Mouse (Mus musculus) layer of hippocampus, postnatal 14 days (tissue): ENCODE measurements around the gene CN725425. TPM values are rescaled to one million over a fixed set of nuclear protein-coding genes. Genes with fewer than 3 reads are reported as not detected.

Experiments
- DNase-seq, 2 experiments: peaks; one replicate each; pipeline ENCODE4 v3.0.0; 2021 to 2022; ENCODE audit warnings: low spot score in 2 of 2, mixed read lengths in 1 of 2
- long read RNA-seq, 2 experiments: library from polyadenylated mRNA; stranded (forward); transcript quantifications; one replicate each; pipeline ENCODE4 v2.0.0; 2021
- total RNA-seq, 2 experiments: library from RNA; stranded (reverse); gene quantifications; 2 replicates each; pipeline ENCODE4 v1.2.3; 2021

Gene CN725425
- total RNA-seq: under 1 TPM in 1 of 2 experiments, not detected in 1; 0.26 TPM
- long read RNA-seq, experiment 1, partial matches to known transcripts: 2 of 2 reads
- long read RNA-seq, experiment 1, other reads (novel, unspliced or antisense): 0 of 2 reads
- long read RNA-seq, experiment 2, partial matches to known transcripts: 1 of 1 reads
- long read RNA-seq, experiment 2, other reads (novel, unspliced or antisense): 0 of 1 reads

- DNase-seq: no peak
These were observed at the start of gene CN725425 for GRCm38 (mm10) chr15:91199256-91199905. Gene CN725425 (plus strand): TSS chr15:91199494.

DNA sequence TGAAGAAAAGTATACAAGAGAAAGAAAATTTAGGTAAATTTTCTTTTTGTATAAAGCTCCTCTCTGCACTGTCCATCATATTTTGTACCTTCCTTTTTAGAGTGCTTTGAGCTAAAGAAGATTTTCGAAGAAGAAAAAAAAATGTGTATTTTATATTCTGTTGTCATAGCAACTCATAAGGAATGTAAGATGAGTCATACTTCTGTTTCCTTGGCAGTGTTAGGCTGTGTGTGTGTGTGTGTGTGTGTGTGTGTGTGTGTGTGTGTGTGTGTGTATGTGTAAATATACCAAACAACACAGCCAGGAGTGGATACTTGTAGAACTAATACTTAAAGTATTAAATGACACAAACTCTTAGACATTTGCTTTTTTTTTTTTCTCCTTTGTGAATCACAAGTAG, 46.7 kb upstream of the CN725425 start:
- DNase-seq: no peak

- DNase-seq: no peak
These were observed 46.0 kb upstream of the CN725425 start for GRCm38 (mm10) chr15:91153311-91153710.

GRCm38 (mm10) chr15:91161153-91161552, 38.1 kb upstream of the CN725425 start:
- no peak for DNase-seq

DNA sequence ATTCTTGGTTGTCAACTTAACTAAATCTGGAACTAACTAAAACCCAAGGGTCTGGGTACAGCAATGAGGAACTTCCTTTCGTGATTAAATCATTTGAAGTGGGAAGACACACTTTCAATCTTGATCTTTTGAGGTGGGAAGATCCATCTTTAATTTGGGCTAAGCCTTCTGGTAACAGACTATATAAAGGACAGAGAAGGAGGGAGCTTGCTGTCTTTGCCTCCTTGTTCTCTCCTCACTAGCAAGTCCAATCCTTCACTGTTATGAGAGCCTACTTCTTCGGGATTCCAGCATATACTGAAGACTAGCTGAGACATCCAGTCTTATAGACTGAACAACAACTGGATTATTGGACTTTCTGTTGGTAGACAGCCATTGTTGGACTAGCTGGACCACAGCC, 35.8 kb upstream of the CN725425 start:
- no peak for DNase-seq

GRCm38 (mm10) chr15:91165021-91165420, 34.3 kb upstream of the CN725425 start:
- DNase-seq: peak; percentile 22 to 44

GRCm38 (mm10) chr15:91167850-91168562, 31.3 kb upstream of the CN725425 start:
- no peak for DNase-seq

GRCm38 (mm10) chr15:91170602-91171328, 28.5 kb upstream of the CN725425 start:
- peak in 1 of 2 experiments; percentile 57 for DNase-seq

- DNase-seq: no peak
These were observed 28.0 kb upstream of the CN725425 start for GRCm38 (mm10) chr15:91171332-91171731.

DNA sequence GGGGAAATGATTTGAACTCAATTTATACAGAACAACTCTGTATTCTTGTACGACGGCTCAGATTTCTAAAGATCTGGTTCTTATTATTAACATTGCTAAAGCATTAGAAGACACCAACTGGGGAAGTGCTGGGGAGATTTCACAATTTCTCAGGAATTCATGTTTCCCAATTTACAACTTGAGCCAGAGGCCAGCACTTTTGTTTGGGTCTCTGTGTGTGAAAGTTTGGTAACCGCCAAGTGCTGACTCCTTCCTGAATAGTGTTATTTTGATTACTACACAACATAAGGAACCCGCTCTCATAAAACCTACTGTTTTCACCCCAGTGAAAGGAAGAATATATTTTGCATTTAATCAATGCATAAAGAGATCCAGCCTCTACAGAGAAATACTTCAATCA, 27.1 kb upstream of the CN725425 start:
- DNase-seq: no peak

- DNase-seq: no peak
These were observed 20.5 kb upstream of the CN725425 start for GRCm38 (mm10) chr15:91178656-91179314.

DNA sequence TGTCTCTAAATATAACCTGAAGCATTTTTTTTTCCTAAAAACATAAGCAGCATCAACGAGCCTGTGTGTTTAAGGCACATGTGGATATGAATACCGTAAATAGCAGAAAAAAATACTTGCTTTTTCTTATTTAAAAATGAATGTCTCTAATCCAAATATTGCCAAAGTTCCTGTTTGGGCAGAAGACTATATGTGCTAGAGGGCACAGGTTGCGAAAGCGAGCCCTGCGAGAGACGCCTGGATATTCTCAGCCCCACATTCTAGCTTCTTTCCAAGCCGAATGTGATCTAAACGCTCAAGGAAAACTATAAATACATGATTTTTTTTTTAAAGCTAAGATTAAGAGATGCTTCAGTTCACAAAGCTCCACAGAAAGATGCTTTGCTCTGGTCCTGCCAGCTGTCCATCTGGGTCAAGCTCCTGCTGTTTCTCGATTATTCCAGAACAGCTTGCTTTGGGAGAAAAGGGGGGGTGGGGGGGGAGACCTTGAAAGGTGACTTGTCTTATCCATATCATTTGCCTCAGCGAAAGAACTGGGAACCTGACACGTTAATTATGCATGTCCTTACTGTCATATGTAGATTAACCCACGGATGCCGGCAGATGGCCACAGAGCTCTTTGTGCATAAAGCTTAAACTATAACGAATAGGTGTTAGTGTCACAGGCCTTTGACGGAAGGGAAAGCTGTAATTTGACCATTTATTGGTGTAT, 19.2 kb upstream of the CN725425 start:
- no peak for DNase-seq

- DNase-seq: no peak
These were observed 12.9 kb upstream of the CN725425 start for GRCm38 (mm10) chr15:91186358-91186757.

- DNase-seq: no peak
These were observed 9.3 kb upstream of the CN725425 start for GRCm38 (mm10) chr15:91190026-91190425.

GRCm38 (mm10) chr15:91190519-91191207, 8.6 kb upstream of the CN725425 start:
- DNase-seq: no peak

- peak; percentile 75 to 83 for DNase-seq
These were observed 7.7 kb upstream of the CN725425 start, which contains the start of gene Abcd2 for GRCm38 (mm10) chr15:91191412-91192222. Gene Abcd2 (minus strand): TSS chr15:91191799.

DNA sequence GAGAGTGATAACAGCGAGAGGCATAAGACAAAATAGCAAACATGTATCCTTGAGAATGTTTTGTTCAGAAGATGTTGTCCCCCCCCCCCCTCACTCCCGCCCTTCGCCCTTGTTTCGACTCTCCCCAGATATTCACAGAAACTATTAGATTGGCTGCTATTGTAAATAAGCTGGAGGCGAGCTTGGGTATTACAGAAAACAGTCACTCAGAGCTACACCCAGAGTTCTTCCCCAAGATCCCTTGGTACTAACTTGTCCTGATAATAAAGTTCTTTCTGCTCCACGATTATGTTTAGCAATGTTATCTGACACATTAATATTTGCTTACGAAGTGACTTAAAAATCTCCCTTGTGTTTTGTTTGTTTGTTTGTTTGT, 7.1 kb upstream of the CN725425 start:
- no peak for DNase-seq

DNA sequence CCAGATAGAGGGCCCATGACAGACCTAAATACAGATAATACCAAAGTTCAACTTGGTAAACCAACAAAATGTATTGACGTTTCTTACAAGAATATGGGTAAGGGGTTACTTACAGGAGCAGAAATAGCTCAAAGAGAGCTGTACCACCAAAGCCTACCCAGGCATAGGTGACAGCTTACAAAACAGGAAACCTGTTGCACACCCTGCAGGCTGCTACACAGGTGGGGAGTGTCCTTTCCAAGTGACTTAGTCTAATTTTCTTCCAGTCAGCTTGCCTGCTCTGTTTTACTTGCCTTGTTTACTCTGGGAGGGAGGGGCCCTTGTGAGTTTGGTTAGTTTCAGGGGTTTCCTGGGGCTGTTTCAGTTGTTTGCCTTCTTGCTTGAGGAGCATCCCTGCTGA, 1.5 kb downstream of the CN725425 start:
- DNase-seq: no peak

DNA sequence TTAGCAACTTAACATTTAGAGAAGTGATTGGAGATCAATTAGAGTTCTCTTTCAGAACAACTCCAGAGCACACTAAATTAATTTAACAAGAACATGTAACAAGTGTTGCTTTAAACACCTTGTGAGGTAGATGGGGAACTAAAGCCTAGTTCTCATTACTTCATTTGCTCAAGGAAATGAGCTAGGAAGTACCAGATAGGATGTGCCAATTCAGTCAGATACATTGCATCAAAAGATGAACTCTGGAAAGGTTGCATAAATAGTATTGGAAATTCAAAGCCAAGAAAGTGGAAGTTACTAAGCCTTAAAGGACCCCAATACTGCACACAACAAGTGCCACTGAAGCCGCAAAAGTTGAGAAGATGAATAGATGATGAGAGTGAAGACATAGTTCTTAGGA, 3.2 kb downstream of the CN725425 start:
- DNase-seq: no peak
